Mouse (Mus musculus) embryonic facial prominence, embryonic 12.5 days (tissue): ENCODE measurements at regions not wholly inside any gene's neighbourhood (a gene's known extent, or its start where the extent isn't known, plus 50 kb on each side); places are given as distances from the start of the nearest gene placed in this dataset.
"Not testable (repeated sequence)": the region's sequence is repeated elsewhere in the genome, so short reads cannot be mapped to it uniquely, and the experiment has no call there.

Source experiments
- ATAC-seq: fragments of 200-750 bp; cut with Nextera tagmentation; 2 replicates; pipeline ENCODE4 v1.8.0; 2017; ENCODE audit not compliant: insufficient number of reproducible peaks, insufficient read depth, low FRiP score, low TSS enrichment
- H3K27ac ChIP-seq: fragments of 300-500 bp; sonication (generic); 2 replicates; pipeline ENCODE4 v1.5.1; 2016; ENCODE audit warnings: mild to moderate bottlenecking
- H3K27me3 ChIP-seq: fragments of 300-500 bp; sonication (generic); 2 replicates; pipeline ENCODE4 v1.6.1; 2016; ENCODE audit warnings: mild to moderate bottlenecking, moderate library complexity
- H3K36me3 ChIP-seq: fragments of 300-500 bp; sonication (generic); 2 replicates; pipeline ENCODE4 v1.6.1; 2016; ENCODE audit warnings: mild to moderate bottlenecking
- H3K4me1 ChIP-seq: fragments of 300-500 bp; sonication (generic); 2 replicates; pipeline ENCODE4 v1.6.1; 2016
- H3K4me2 ChIP-seq: fragments of 300-500 bp; sonication (generic); replicated peaks from 2 replicates; pipeline ENCODE4 v1.6.1; 2016; ENCODE audit warnings: mild to moderate bottlenecking, moderate library complexity
- H3K4me3 ChIP-seq: fragments of 300-500 bp; sonication (generic); 2 replicates; pipeline ENCODE4 v1.5.1; 2016; ENCODE audit warnings: mild to moderate bottlenecking
- H3K9ac ChIP-seq: fragments of 300-500 bp; sonication (generic); 2 replicates; pipeline ENCODE4 v1.6.1; 2016; ENCODE audit warnings: mild to moderate bottlenecking, moderate library complexity
- H3K9me3 ChIP-seq: fragments of 300-500 bp; sonication (generic); 2 replicates; pipeline ENCODE4 v1.6.1; 2016; ENCODE audit warnings: mild to moderate bottlenecking, moderate library complexity
- WGBS: fragments of 180-500 bp; shearing (Covaris S2); methylation state at CpG from one replicate; pipeline ENCODE4 v1.1.7; 2016; 5-methylcytosine and 5-hydroxymethylcytosine counted together

DNA sequence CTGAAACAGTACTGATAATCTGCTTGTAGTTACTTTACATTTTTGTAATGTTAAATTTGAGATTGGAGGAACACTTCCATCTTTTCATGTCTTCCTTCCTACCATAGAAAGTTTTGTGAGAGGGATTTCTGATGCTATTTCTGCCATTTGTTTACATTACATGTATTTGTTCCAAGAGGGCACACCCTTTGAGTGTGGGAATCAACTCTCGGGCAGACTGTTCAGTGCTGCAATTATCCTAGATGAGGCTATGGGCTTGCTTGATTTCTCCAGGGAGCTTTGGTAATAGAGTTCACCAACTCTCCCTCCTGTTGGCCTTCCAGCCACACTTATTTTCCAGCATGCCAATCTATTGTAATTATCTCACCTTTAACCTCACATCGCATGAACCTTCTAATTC is 52.4 kb downstream of the Gm13691 start:
- Histone ChIP-seq H3K9me3 (no peaks in the 10 kb centered on the region), H3K36me3 (no peaks in the 10 kb centered on the region), H3K4me1 (no peaks in the 10 kb centered on the region), H3K4me3 (no peak overlapping the region), H3K27me3 (no peaks in the 10 kb centered on the region), H3K9ac (no peak overlapping the region), H3K27ac (no peak overlapping the region), H3K4me2 (no peak overlapping the region)
- ATAC-seq: no peak
- WGBS: 32% methylated on average over 2 of the region's 2 CpGs

DNA sequence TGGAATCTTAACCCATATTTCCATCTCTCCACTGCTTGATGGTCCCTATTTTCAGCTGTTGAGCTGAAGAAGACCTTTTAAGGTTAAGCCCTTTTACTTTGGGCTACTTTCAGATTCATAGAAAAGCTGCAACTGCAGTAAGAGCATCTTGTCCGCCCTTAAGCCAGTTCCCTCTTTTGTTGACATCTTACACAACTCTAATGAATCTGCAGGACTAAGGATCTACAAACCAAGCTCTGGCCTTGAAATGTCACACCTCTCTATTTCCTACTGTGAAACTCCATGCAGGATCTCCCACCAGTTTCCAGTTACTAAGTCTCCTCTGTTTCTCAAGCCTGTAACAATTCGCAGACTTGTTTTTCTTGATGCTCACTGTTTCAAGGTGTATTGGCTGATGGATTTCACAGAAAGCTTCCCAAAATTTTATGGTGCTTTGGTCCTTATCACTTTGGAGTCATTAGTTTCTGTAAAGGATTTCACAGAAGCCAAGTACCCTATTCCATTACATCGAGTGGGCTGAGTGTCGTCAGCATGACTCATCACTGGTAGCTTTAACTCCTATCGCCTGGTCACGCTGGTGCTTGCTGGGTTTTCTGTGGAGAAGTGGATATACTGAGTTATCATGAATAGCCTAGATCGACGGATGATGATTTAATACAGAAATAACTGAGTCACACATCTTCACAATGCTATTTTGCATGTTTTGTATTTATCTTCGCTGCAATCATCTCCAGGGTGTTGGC is 58.2 kb downstream of the Gm13691 start:
- Histone ChIP-seq H3K4me2 (no peak overlapping the region), H3K27ac (no peak overlapping the region), H3K4me1 (no peaks in the 10 kb centered on the region), H3K36me3 (no peaks in the 10 kb centered on the region), H3K9ac (no peak overlapping the region), H3K4me3 (no peak overlapping the region), H3K9me3 (no peaks in the 10 kb centered on the region), H3K27me3 (no peaks in the 10 kb centered on the region)
- 88% methylated on average over 9 of the region's 9 CpGs for WGBS
- ATAC-seq: no peak

DNA sequence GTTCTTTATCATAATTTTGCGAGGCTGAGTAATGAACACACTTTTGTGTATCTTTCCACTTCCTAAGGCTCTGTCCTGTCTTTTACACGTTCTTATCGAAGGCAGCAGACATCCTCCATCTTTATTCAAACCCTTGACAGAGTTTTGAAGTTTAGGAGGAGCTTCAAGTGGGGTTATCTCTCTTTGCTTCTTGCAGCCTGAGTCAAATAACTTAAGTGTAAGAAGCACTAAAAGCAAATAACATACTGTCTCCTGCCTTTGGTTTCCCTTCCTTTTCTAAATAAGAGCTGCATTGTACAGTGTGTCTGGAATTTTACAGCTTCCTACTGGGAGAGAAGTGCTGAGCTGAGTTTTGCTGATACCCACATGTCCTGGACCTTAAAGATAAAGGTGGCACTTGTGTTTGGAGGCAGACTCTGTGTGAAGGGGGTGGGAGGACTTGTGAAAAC is 61.6 kb downstream of the Gm13691 start:
- ATAC-seq: no peak
- no peak overlapping the region for H3K9ac ChIP-seq
- H3K9me3 ChIP-seq: no peaks in the 10 kb centered on the region
- no peak overlapping the region for H3K4me3 ChIP-seq
- no peak overlapping the region for H3K4me2 ChIP-seq
- H3K27ac ChIP-seq: no peak overlapping the region
- H3K4me1 ChIP-seq: no peaks in the 10 kb centered on the region
- 53% methylated on average over 3 of the region's 3 CpGs for WGBS
- H3K36me3 ChIP-seq: no peaks in the 10 kb centered on the region
- no peaks in the 10 kb centered on the region for H3K27me3 ChIP-seq

DNA sequence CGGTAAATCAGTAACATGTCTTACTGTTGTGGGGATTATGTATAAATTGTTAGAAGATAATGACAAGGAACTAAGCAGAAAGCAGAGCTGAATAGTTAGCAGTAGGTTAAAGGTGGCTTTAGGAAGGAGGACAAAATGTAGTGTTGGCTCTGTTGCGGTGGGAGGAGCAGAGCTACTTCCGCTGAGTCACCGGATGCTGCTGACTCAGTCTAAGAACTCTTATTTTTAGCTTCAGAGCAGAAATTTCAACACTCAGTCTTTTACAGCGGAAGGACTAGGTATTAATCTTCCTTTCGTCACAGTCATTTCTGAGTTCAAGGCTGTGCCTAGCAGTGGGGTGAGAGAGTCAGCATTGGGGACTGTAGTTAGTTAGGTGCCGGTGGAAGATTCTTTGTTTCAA is 68.9 kb downstream of the Gm13691 start:
- H3K4me3 ChIP-seq: no peak overlapping the region
- no peaks in the 10 kb centered on the region for H3K9me3 ChIP-seq
- no peaks in the 10 kb centered on the region for H3K27me3 ChIP-seq
- ATAC-seq: no peak
- no peak overlapping the region for H3K27ac ChIP-seq
- no peak overlapping the region for H3K4me2 ChIP-seq
- H3K4me1 ChIP-seq: no peaks in the 10 kb centered on the region
- no peak overlapping the region for H3K9ac ChIP-seq
- no peaks in the 10 kb centered on the region for H3K36me3 ChIP-seq
- WGBS: 90% methylated on average over 7 of the region's 7 CpGs

DNA sequence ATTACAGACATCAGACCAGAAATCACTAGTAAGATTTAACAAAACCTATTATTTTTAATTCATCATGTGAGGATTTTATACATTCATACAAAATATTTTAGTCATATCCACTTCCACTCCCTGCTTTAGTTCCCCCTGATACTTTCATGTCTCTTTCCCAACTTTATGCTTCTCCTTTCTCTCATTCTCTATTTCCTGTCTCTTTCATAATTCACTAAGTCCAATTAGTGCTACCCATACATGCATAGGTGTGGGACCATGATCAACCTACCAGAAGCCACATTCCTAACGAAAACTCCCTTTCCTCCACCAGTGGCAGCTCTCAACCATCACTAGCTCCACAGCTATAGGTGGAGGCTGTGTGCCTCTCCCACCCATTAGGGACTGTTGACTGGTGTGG is 70.9 kb downstream of the Gm13691 start:
- no peaks in the 10 kb centered on the region for H3K4me1 ChIP-seq
- no peaks in the 10 kb centered on the region for H3K27me3 ChIP-seq
- no peak overlapping the region for H3K9ac ChIP-seq
- H3K36me3 ChIP-seq: no peaks in the 10 kb centered on the region
- no peak overlapping the region for H3K4me2 ChIP-seq
- no peak overlapping the region for H3K4me3 ChIP-seq
- H3K9me3 ChIP-seq: no peaks in the 10 kb centered on the region
- H3K27ac ChIP-seq: no peak overlapping the region
- ATAC-seq: no peak
- 88% methylated on average over 1 of the region's 1 CpGs for WGBS

DNA sequence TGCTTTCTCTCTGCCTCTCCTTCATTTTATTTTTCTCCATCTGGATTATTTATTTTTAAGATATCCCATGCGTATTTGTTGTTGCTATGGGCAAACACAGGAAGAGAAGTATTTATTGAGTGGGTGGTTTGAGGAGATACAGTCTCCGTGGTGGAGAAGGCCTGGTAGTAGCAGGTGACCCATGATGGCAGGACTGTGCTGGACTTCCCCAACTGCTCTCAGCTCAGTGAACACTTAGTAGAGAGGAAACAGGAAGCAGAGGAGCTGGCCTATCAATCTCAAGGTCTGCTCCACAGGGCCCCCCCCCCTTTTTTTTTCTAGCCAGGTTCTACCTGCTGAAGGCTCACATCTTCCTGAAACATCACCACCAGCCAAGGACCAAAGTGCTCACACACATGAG is 74.0 kb downstream of the Gm13691 start:
- Histone ChIP-seq H3K4me3 (no peak overlapping the region), H3K9ac (no peak overlapping the region), H3K36me3 (no peaks in the 10 kb centered on the region), H3K9me3 (no peaks in the 10 kb centered on the region), H3K4me2 (no peak overlapping the region), H3K4me1 (no peaks in the 10 kb centered on the region), H3K27me3 (no peaks in the 10 kb centered on the region), H3K27ac (no peak overlapping the region)
- WGBS: 84% methylated on average over 2 of the region's 2 CpGs
- ATAC-seq: no peak

DNA sequence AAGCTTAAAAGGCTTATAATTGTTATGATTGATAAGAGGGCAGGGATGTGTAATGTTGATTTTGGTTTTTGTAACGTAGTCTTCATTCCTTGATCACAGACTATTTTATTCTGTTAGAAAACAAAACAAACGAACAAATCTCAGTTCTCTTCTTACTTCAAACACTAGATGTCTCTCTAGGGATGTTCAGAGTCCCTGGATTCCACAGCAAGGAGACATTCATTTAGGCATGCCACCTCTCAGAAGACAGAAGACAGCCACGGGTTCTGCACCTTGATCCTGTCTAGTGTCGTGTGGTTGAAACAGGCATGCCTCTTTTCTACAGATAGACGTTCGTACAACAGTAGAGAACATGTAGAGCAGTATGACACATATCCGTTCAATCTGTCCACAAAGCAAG is 74.7 kb downstream of the Gm13691 start:
- H3K4me1 ChIP-seq: no peaks in the 10 kb centered on the region
- no peaks in the 10 kb centered on the region for H3K9me3 ChIP-seq

DNA sequence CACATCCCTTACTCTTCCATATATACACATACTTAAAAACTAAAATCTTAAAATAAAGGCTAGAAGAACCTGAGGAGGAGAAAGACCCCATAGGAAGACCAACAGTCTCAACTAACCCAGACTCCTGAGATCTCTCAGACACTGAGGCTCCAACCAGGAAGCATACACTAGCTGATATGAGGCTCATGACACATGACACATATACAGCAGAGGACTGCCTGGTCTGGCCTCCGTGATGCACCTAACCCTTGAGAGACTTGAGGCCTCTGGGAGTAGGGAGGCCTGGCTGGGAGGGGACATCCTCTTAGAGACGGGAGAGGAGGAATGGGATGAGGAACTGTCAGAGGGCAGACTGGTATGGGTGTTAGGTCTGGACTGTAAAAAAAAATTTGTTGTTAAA is 75.4 kb downstream of the Gm13691 start:
- WGBS: 79% methylated on average over 2 of the region's 2 CpGs
- no peaks in the 10 kb centered on the region for H3K36me3 ChIP-seq
- H3K4me3 ChIP-seq: no peak overlapping the region
- no peaks in the 10 kb centered on the region for H3K9me3 ChIP-seq
- H3K9ac ChIP-seq: no peak overlapping the region
- no peak overlapping the region for H3K27ac ChIP-seq
- ATAC-seq: no peak
- no peaks in the 10 kb centered on the region for H3K27me3 ChIP-seq
- no peaks in the 10 kb centered on the region for H3K4me1 ChIP-seq
- no peak overlapping the region for H3K4me2 ChIP-seq

More for the DNA sequence above, 74.7 kb downstream of the Gm13691 start:
- ATAC-seq: no peak
- no peaks in the 10 kb centered on the region for H3K36me3 ChIP-seq
- H3K27ac ChIP-seq: no peak overlapping the region
- H3K4me2 ChIP-seq: no peak overlapping the region
- no peaks in the 10 kb centered on the region for H3K27me3 ChIP-seq
- H3K4me3 ChIP-seq: no peak overlapping the region
- WGBS: 62% methylated on average over 7 of the region's 7 CpGs
- H3K9ac ChIP-seq: no peak overlapping the region

DNA sequence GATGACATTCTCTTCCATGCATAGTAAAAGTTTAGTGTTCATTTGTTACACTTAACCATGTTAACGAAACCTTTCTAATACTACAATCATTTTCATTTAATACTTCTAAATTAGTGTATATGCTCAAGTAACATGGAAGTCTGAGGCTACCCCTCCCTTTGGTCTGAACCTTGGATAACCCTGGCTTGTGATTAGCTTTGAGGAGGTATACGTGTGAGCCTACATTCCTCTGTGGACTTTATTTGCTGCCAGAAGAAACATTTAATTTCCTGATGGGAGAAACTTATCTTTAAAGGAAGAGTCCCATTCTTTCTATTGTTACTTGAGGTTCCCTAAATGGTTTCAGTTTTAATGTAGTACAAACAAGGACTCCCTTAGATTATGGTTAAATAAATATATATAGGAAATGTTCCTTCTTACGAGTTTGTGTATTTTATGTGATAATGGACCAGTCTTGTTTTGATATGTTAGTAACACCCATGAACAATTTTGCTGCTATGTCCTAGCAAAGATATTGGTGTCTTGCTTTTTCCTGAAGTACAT is 75.9 kb downstream of the Gm13691 start:
- Histone ChIP-seq H3K27me3 (no peaks in the 10 kb centered on the region), H3K4me3 (no peak overlapping the region), H3K9me3 (no peaks in the 10 kb centered on the region), H3K9ac (no peak overlapping the region), H3K36me3 (no peaks in the 10 kb centered on the region), H3K27ac (no peak overlapping the region), H3K4me1 (no peaks in the 10 kb centered on the region), H3K4me2 (no peak overlapping the region)
- WGBS: 77% methylated on average over 3 of the region's 3 CpGs
- ATAC-seq: no peak

DNA sequence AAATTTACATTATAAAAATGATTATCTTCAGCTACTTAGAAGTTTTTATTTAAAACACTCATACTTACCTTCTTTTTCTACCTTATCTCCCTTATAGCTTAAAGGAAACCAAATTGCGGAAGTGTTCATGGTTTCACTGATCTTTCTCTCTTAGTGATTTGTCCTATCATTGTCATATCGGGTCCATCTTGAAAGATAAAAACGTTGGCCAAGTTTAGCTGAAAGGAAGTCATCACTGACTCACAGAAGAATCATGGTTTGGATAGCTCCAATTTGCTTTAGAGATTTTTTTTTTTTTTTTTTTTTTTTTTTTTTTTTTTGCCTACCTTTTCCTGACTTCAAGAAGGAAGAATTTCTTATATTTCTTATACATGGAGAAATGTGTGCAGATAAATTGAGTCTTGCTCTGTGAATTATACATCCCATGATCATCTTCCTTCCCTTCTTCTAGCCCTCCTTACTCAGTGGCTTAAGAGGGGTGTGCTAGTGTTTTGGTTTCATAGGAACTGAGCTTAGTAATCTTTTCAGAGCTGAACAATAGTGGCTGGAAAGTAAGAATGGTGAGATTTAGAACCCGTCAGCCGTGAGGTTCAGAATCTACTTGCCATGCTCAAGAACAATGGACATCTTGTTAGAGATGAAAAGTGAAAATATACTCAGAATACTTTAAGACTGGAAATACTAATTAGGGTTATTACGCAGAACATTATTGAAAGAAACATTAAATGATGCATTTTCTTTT is 76.6 kb downstream of the Gm13691 start:
- H3K9me3 ChIP-seq: no peaks in the 10 kb centered on the region
- no peaks in the 10 kb centered on the region for H3K36me3 ChIP-seq
- 77% methylated on average over 6 of the region's 6 CpGs for WGBS
- H3K27ac ChIP-seq: no peak overlapping the region
- no peaks in the 10 kb centered on the region for H3K4me1 ChIP-seq
- no peak for ATAC-seq
- H3K4me2 ChIP-seq: no peak overlapping the region
- no peak overlapping the region for H3K9ac ChIP-seq
- H3K27me3 ChIP-seq: no peaks in the 10 kb centered on the region
- H3K4me3 ChIP-seq: no peak overlapping the region

DNA sequence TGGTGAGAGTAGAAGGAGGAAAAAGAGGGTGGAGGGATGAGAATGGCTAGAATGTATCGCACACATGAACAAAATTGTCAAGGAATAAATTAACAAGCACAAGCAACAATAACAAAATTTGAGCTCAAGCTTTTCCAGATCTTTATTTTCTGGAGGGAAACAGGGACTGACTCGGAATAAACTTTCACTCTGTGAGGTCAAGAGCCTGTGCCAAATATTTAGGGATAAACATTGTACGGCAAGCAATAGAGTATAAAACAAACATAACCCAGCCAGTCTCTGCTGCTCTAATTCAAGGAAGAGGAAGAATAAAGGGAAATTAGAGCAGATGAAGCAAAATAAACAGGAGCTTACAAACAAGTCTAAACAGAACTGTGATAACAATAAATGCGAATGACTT is 78.3 kb downstream of the Gm13691 start:
- 86% methylated on average over 4 of the region's 4 CpGs for WGBS
- no peak overlapping the region for H3K4me3 ChIP-seq
- no peak for ATAC-seq

DNA sequence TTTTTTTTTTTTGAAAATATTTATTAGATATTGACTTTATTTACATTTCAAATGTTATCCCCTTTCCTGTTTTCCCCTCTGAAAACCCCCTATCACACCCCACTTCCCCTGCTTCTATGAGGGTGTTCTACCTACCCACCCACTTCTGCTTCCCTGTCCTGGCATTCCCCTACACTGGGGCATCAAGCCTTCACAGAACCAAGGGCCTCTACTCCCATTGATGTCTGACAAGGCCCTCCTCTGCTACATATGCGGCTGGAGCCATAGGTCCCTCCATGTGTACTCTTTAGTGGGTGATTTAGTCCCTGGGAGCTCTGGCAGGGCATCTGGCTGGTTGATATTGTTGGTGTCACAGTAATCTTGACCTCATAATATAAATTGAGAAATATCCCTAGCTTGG is 79.1 kb downstream of the Gm13691 start:
- not testable (repeated sequence) for H3K4me2 ChIP-seq, H3K36me3 ChIP-seq, H3K9me3 ChIP-seq, H3K9ac ChIP-seq, H3K4me1 ChIP-seq, ATAC-seq, H3K27ac ChIP-seq, H3K4me3 ChIP-seq, H3K27me3 ChIP-seq
- 63% methylated on average over 1 of the region's 1 CpGs for WGBS

More for the DNA sequence above, 78.3 kb downstream of the Gm13691 start:
- Histone ChIP-seq H3K27me3 (no peaks in the 10 kb centered on the region), H3K27ac (no peak overlapping the region), H3K4me1 (no peaks in the 10 kb centered on the region), H3K36me3 (no peaks in the 10 kb centered on the region), H3K4me2 (no peak overlapping the region), H3K9me3 (no peaks in the 10 kb centered on the region), H3K9ac (no peak overlapping the region)
